Mouse (Mus musculus) kidney, postnatal 14 days (tissue): ENCODE measurements at regions not wholly inside any gene's neighbourhood (a gene's known extent, or its start where the extent isn't known, plus 50 kb on each side); places are given as distances from the start of the nearest gene placed in this dataset.

Experiments
- DNase-seq: peaks from one replicate; pipeline ENCODE4 v3.0.0; 2022; ENCODE audit warnings: mixed read lengths

GRCm38 (mm10) chr4:54045258-54046029 lies 219.6 kb downstream of the Tmem38b start:
- no peak for DNase-seq

GRCm38 (mm10) chr4:54064331-54064730 lies 238.5 kb downstream of the Tmem38b start:
- no peak for DNase-seq

- DNase-seq = no peak
Observed at GRCm38 (mm10) chr4:54071951-54072350, 246.1 kb downstream of the Tmem38b start.

- no peak for DNase-seq
Observed at GRCm38 (mm10) chr4:54072482-54072881, 246.6 kb downstream of the Tmem38b start.

- no peak for DNase-seq
Observed at GRCm38 (mm10) chr4:54072932-54073331, 247.1 kb downstream of the Tmem38b start.

GRCm38 (mm10) chr4:54073483-54073882 lies 247.6 kb downstream of the Tmem38b start:
- DNase-seq = no peak

- DNase-seq = no peak
Observed at GRCm38 (mm10) chr4:54074226-54074625, 248.4 kb downstream of the Tmem38b start.

- no peak for DNase-seq
Observed at GRCm38 (mm10) chr4:54080526-54080925, 254.7 kb downstream of the Tmem38b start.

GRCm38 (mm10) chr4:54081411-54081810 lies 255.6 kb downstream of the Tmem38b start:
- DNase-seq = no peak

GRCm38 (mm10) chr4:54084747-54085146 lies 258.9 kb downstream of the Tmem38b start:
- no peak for DNase-seq

GRCm38 (mm10) chr4:54094285-54094997 lies 268.6 kb downstream of the Tmem38b start:
- no peak for DNase-seq

GRCm38 (mm10) chr4:54095200-54095930 lies 269.5 kb downstream of the Tmem38b start:
- no peak for DNase-seq

- no peak for DNase-seq
Observed at GRCm38 (mm10) chr4:54097543-54097942, 271.7 kb downstream of the Tmem38b start.

GRCm38 (mm10) chr4:54100282-54100681 lies 274.4 kb downstream of the Tmem38b start:
- DNase-seq = no peak

- DNase-seq = no peak
Observed at GRCm38 (mm10) chr4:54106976-54107375, 281.1 kb downstream of the Tmem38b start.

- no peak for DNase-seq
Observed at GRCm38 (mm10) chr4:54116310-54116709, 290.5 kb downstream of the Tmem38b start.

GRCm38 (mm10) chr4:54118179-54118846 lies 292.5 kb downstream of the Tmem38b start:
- DNase-seq = no peak

- DNase-seq = no peak
Observed at GRCm38 (mm10) chr4:54128717-54129698, 303.2 kb downstream of the Tmem38b start.

GRCm38 (mm10) chr4:54156146-54156545 lies 330.3 kb downstream of the Tmem38b start:
- no peak for DNase-seq

- DNase-seq = no peak
Observed at GRCm38 (mm10) chr4:54161337-54161993, 335.6 kb downstream of the Tmem38b start.

- no peak for DNase-seq
Observed at GRCm38 (mm10) chr4:54162308-54162707, 336.5 kb downstream of the Tmem38b start.
